Mouse (Mus musculus): ENCODE results near the gene Srrm1.
"Not testable (repeated sequence)": the region's sequence is repeated elsewhere in the genome, so short reads cannot be mapped to it uniquely, and the experiment has no call there.

Gene Srrm1

GRCm38 (mm10) chr4:135302261-135302660, 50.9 kb downstream of the Srrm1 start:
- in situ Hi-C loops (cut with MboI, MseI) = no loop called here

GRCm38 (mm10) chr4:135301166-135301565, 52.0 kb downstream of the Srrm1 start:
- in situ Hi-C loops (cut with MboI, MseI) = no loop called here

DNA sequence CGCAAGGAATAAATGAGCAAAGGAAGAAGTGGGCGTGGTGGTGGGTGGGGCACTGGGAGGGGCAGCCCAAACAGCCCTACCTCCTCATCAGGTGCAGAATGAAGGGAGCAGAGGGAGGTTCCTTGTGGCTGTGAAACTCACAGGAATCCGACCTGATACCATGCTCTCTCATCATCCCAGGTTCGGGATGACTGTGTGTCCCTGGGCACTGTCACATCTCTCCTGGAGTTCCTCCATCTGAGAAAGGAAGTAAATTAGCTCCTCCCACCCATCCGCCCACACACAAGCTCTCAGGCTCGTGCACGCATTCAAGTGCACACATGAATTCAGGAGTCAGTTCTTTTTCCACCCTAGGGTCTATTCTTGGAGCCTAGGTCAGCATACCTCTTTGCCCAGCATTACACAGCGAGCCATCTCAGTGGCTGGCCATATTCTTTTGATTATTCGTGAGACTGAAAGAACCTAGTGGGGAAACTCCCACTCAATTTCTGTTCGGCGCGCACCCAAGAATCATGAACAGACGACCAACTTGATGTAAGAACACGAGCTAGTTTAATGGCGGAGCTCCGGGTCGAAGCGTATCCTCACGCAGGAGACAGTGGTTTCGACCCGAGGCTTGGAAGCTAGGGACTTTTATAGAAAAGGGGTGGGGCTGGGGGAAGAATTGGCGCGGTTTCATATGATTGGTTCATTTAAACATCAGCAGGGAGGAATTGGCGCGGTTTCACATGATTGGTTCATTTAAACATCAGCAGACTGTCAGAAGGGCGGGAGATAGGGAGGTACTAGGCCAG, 52.7 kb downstream of the Srrm1 start:
- in situ Hi-C loops (cut with MboI, MseI) = no loop called here

GRCm38 (mm10) chr4:135298680-135299079, 54.4 kb downstream of the Srrm1 start:
- in situ Hi-C loops (cut with MboI, MseI) = no loop called here

- in situ Hi-C loops (cut with MboI, MseI) = no loop called here
Observed at GRCm38 (mm10) chr4:135297931-135298546, 55.1 kb downstream of the Srrm1 start.

DNA sequence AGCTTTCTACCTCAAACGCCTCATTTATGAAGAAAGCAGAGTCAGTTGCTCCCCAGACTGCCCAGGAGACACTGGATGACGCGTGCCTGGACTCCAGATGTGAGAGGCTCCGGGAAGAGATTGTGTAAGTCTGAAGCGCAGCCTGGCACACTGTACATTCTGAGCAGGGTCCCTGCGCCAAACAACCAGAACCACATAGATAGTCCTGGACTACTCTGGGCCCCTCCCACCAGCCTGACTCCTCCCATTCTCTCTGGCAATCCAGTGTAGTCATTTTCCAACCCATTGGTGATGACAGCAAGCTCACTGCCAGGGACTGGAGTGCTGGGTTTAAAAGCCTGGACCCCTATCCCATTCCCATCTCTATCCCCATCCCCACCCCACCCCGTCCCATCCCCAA, 56.0 kb downstream of the Srrm1 start:
- in situ Hi-C loops (cut with MboI, MseI) = no loop called here

- in situ Hi-C loops (cut with MboI, MseI) = no loop called here
Observed at GRCm38 (mm10) chr4:135296565-135296964, 56.6 kb downstream of the Srrm1 start.

DNA sequence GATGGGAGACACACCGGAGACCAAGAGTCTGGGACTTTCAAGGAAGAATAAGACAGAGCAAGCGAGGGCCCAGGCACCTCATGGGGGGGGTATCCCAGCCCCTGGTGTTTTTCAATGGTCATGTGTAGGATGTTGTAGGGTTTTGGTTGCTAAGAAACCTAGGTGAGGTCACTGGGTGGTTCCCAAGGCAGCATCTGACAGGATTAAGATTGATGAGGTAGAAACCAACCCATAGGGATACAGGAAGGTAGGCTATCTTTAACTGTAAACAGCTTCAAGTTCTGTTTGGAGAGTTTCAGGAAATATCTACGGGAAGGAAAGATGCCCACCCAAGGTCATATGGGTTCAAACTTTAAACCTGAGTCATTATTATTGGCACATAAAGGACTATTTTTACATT, 59.3 kb downstream of the Srrm1 start:
- in situ Hi-C loops (cut with MboI, MseI) = no loop called here

GRCm38 (mm10) chr4:135292477-135293089, 60.5 kb downstream of the Srrm1 start:
- in situ Hi-C loops (cut with MboI, MseI) = no loop called here

DNA sequence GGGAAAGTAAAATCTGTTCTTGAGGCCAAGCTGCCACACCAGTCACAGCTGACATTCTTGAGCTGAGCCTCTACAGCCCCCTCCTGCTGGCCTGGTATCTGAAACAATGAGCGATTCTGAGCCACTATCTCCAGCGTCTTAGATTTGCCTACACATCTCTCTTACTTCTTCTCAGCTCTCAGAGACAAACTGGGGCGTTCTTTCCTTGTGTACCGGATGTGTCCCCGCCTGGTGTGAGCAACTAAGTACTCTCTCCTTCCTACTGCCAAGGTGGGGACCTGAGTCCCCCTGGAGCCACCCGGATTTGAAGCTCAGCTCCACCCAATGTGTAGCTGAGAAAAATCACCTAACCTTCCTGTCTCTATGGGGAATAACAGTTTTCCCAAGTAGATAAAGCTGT, 61.3 kb downstream of the Srrm1 start:
- in situ Hi-C loops (cut with MboI, MseI) = no loop called here

DNA sequence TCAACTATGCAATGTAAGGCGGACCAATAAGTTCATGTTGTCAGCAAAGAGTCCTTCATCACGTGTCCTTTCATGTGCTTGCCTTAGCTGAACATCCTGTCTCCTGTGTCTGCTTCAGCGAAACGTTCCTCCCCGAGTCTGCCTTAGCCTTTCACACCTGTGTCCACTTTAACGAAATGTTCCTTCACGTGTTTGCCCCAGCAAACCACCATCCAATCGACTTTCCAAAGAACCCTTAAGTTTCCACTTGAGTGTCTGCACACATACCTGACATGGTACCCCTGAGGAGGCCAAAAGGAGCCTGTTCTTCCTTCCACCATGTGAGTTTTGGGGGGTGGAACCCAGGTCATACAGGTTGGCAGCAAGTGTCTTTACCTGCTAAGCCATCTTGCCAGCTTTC, 61.9 kb downstream of the Srrm1 start:
- in situ Hi-C loops (cut with MboI, MseI) = no loop called here

GRCm38 (mm10) chr4:135287975-135288374, 65.1 kb downstream of the Srrm1 start:
- in situ Hi-C loops (cut with MboI, MseI) = no loop called here

DNA sequence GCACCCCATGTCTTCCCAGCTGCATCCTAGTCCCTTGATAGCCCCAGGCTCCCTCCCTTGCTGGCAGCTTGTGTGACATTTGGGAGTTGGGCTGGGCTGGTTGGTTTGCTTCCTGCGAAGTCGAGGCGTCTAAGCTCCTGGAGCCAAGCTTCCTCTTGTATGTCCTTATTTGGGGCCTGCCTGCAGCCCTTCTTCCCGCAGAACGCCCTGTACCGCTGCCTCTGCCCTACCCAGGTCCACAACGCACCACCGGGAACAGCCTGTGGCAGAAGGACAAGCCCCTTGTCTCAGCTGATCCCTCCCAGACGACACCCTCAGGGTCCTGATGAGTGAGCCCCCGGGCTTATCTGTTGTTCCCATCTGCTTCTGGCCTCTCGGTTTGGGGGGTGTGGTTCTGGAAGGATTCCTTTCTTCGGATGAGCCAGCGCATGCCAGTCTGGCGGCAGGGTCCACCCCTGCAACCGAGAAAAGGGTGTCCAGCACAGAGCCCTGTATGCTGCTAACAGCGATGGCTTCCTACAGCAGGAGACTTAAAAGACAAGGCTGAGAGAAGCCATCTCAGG, 66.2 kb downstream of the Srrm1 start:
- in situ Hi-C loops (cut with MboI, MseI) = no loop called here

- in situ Hi-C loops (cut with MboI, MseI) = no loop called here
Observed at GRCm38 (mm10) chr4:135286033-135286622, 67.0 kb downstream of the Srrm1 start.

GRCm38 (mm10) chr4:135285436-135285835, 67.7 kb downstream of the Srrm1 start:
- in situ Hi-C loops (cut with MboI, MseI) = no loop called here

DNA sequence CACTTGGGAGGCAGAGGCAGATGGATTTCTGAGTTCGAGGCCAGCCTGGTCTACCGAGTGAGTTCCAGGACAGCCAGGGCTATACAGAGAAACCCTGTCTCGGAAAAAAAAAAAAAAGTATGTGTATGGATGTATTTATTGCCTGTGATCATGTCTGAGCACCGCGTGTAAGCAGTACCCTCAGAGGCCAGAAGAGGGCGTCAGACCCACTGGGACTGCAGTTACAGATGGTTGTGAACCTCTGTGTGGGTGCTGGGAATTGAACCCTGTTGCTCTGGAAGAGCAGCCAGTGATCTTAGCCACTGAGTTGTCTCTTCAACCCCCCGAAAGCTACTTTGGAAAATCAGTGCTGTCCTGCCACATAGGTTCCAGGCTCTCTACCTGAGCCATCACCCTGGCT, 69.2 kb downstream of the Srrm1 start:
- in situ Hi-C loops (cut with MboI, MseI) = no loop called here

GRCm38 (mm10) chr4:135283417-135283816, 69.7 kb downstream of the Srrm1 start:
- in situ Hi-C loops (cut with MboI, MseI) = no loop called here

GRCm38 (mm10) chr4:135282651-135283290, 70.3 kb downstream of the Srrm1 start:
- in situ Hi-C loops (cut with MboI, MseI) = no loop called here

DNA sequence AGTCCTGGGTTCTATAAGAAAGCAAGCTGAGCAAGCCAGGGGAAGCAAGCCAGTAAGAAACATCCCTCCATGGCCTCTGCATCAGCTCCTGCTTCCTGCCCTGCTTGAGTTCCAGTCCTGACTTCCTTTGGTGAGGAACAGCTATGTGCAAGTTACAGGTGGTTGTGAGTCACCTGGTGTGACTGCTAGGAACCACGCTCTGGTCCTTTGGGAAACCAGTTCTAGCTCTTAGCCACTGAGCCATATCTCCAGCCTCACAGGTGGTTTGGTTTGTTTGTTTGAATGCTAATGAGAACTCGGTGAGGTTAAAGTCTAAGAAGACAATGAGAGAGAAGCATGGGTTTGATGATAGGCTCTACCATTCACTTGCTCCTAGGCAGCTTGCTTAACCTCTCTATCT, 73.1 kb downstream of the Srrm1 start:
- in situ Hi-C loops (cut with MboI, MseI) = not testable (repeated sequence)

- in situ Hi-C loops (cut with MboI, MseI) = no loop called here
Observed at GRCm38 (mm10) chr4:135276681-135277379, 76.3 kb downstream of the Srrm1 start.

DNA sequence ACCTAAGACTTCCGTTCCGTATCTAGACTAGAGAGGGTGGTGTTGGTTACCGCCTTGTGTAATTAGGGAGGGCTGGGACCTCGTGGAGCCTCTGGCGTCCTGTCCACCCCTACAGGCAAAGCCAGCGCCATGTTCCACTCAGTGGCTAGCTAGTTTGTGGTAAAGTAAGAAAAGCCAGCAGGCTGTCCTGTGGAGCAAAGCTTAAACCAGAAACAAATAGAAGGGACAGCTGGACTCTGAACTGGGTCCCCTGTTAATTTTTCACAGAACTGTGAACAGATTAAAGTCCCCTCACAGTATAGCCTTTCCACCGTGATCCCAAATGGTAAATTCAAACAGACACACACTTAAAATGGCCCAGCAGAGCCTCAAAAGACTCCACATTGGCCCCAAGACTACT, 78.4 kb downstream of the Srrm1 start:
- in situ Hi-C loops (cut with MboI, MseI) = no loop called here
